Mouse (Mus musculus): ENCODE measurements at regions not wholly inside any gene's neighbourhood (a gene's known extent, or its start where the extent isn't known, plus 50 kb on each side); places are given as distances from the start of the nearest gene placed in this dataset.

- no peaks in the 10 kb centered on the region for H3K36me3 ChIP-seq (ENCODE audit: control insufficient read depth, insufficient read depth)
- TF ChIP-seq POLR2A (IDR thresholded peaks at IDR 0.05; ENCODE audit: insufficient read length, low read depth) (no peak), CEBPB (IDR thresholded peaks at IDR 0.05; ENCODE audit: insufficient read depth, poor library complexity, severe bottlenecking) (no peak), POLR2AphosphoS2 (IDR thresholded peaks at IDR 0.05; ENCODE audit: insufficient read length, low read depth) (no peak), USF1 (IDR thresholded peaks at IDR 0.05; ENCODE audit: low read depth) (no peak), MAX (IDR thresholded peaks at IDR 0.05; ENCODE audit: low read depth) (no peak), MYOD1 (IDR thresholded peaks at IDR 0.05; ENCODE audit: control insufficient read depth in 1 of 3, insufficient read length in 2 of 3, low read depth in 2 of 3) (no peak), E2F4 (IDR thresholded peaks at IDR 0.05; ENCODE audit: insufficient read depth) (no peak), MYOG (IDR thresholded peaks at IDR 0.05; ENCODE audit: control insufficient read depth in 1 of 3, insufficient read depth in 1 of 3, insufficient read length in 2 of 3, low read depth in 2 of 3) (no peak), REST (IDR thresholded peaks at IDR 0.05; ENCODE audit: insufficient read depth, insufficient read length) (no peak), TCF12 (IDR thresholded peaks at IDR 0.05; ENCODE audit: insufficient read depth, poor library complexity, severe bottlenecking) (no peak), SRF (IDR thresholded peaks at IDR 0.05; ENCODE audit: control insufficient read depth, insufficient read length, low read depth) (no peak), TCF3 (IDR thresholded peaks at IDR 0.05; ENCODE audit: insufficient read length, low read depth) (no peak)
- H3K4me2 ChIP-seq (ENCODE audit: low read depth), result no peak overlapping the region
- no peak overlapping the region for H3K4me3 ChIP-seq
- no peak overlapping the region for H3ac ChIP-seq (ENCODE audit: control insufficient read depth, insufficient read length)
- no peaks in the 10 kb centered on the region for H3K79me2 ChIP-seq (ENCODE audit: control insufficient read depth, insufficient read depth)
- no peaks in the 10 kb centered on the region for H3K27me3 ChIP-seq (ENCODE audit: control insufficient read depth, insufficient read depth, insufficient read length)
These were observed 111.0 kb upstream of the Tdrd3 start for GRCm38 (mm10) chr14:87305481-87305880.

GRCm38 (mm10) chr14:87306011-87306410, 110.4 kb upstream of the Tdrd3 start:
- no peak for TF ChIP-seq CEBPB (IDR thresholded peaks at IDR 0.05; ENCODE audit: insufficient read depth, poor library complexity, severe bottlenecking)
- TF ChIP-seq SRF (IDR thresholded peaks at IDR 0.05; ENCODE audit: control insufficient read depth, insufficient read length, low read depth), result no peak
- TF ChIP-seq MYOD1 (IDR thresholded peaks at IDR 0.05; ENCODE audit: control insufficient read depth in 1 of 3, insufficient read length in 2 of 3, low read depth in 2 of 3), result no peak
- no peak for TF ChIP-seq E2F4 (IDR thresholded peaks at IDR 0.05; ENCODE audit: insufficient read depth)
- Histone ChIP-seq H3K36me3 (ENCODE audit: control insufficient read depth, insufficient read depth) (no peaks in the 10 kb centered on the region), H3K79me2 (ENCODE audit: control insufficient read depth, insufficient read depth) (no peaks in the 10 kb centered on the region), H3K27me3 (ENCODE audit: control insufficient read depth, insufficient read depth, insufficient read length) (no peaks in the 10 kb centered on the region), H3K4me3 (no peak overlapping the region), H3K4me2 (ENCODE audit: low read depth) (no peak overlapping the region), H3ac (ENCODE audit: control insufficient read depth, insufficient read length) (no peak overlapping the region)

GRCm38 (mm10) chr14:87308016-87308415, 108.4 kb upstream of the Tdrd3 start:
- no peak for TF ChIP-seq TCF12 (IDR thresholded peaks at IDR 0.05; ENCODE audit: insufficient read depth, poor library complexity, severe bottlenecking)
- Histone ChIP-seq H3K36me3 (ENCODE audit: control insufficient read depth, insufficient read depth) (no peaks in the 10 kb centered on the region), H3K4me2 (ENCODE audit: low read depth) (no peak overlapping the region), H3ac (ENCODE audit: control insufficient read depth, insufficient read length) (no peak overlapping the region), H3K27me3 (ENCODE audit: control insufficient read depth, insufficient read depth, insufficient read length) (no peaks in the 10 kb centered on the region), H3K79me2 (ENCODE audit: control insufficient read depth, insufficient read depth) (no peaks in the 10 kb centered on the region), H3K4me3 (no peak overlapping the region)

- no peak for TF ChIP-seq SRF (IDR thresholded peaks at IDR 0.05; ENCODE audit: control insufficient read depth, insufficient read length, low read depth)
- TF ChIP-seq MYOG (IDR thresholded peaks at IDR 0.05; ENCODE audit: control insufficient read depth in 1 of 3, insufficient read depth in 1 of 3, insufficient read length in 2 of 3, low read depth in 2 of 3), result no peak
- TF ChIP-seq TCF3 (IDR thresholded peaks at IDR 0.05; ENCODE audit: insufficient read length, low read depth), result no peak
- no peak for TF ChIP-seq USF1 (IDR thresholded peaks at IDR 0.05; ENCODE audit: low read depth)
- no peak for TF ChIP-seq TCF12 (IDR thresholded peaks at IDR 0.05; ENCODE audit: insufficient read depth, poor library complexity, severe bottlenecking)
- TF ChIP-seq E2F4 (IDR thresholded peaks at IDR 0.05; ENCODE audit: insufficient read depth), result no peak
- Histone ChIP-seq H3ac (ENCODE audit: control insufficient read depth, insufficient read length) (no peak overlapping the region), H3K79me2 (ENCODE audit: control insufficient read depth, insufficient read depth) (no peaks in the 10 kb centered on the region), H3K4me3 (no peak overlapping the region), H3K4me2 (ENCODE audit: low read depth) (no peak overlapping the region), H3K36me3 (ENCODE audit: control insufficient read depth, insufficient read depth) (no peaks in the 10 kb centered on the region), H3K27me3 (ENCODE audit: control insufficient read depth, insufficient read depth, insufficient read length) (no peaks in the 10 kb centered on the region)
These were observed 104.1 kb upstream of the Tdrd3 start for GRCm38 (mm10) chr14:87312318-87312717.

GRCm38 (mm10) chr14:87314999-87315732, 101.3 kb upstream of the Tdrd3 start:
- no peaks in the 10 kb centered on the region for H3K27me3 ChIP-seq (ENCODE audit: control insufficient read depth, insufficient read depth, insufficient read length)
- no peak overlapping the region for H3K4me3 ChIP-seq
- H3K36me3 ChIP-seq (ENCODE audit: control insufficient read depth, insufficient read depth), result no peaks in the 10 kb centered on the region
- H3ac ChIP-seq (ENCODE audit: control insufficient read depth, insufficient read length), result no peak overlapping the region
- TF ChIP-seq MYOD1 (IDR thresholded peaks at IDR 0.05; ENCODE audit: control insufficient read depth in 1 of 3, insufficient read length in 2 of 3, low read depth in 2 of 3) (no peak), REST (IDR thresholded peaks at IDR 0.05; ENCODE audit: insufficient read depth, insufficient read length) (no peak), POLR2AphosphoS2 (IDR thresholded peaks at IDR 0.05; ENCODE audit: insufficient read length, low read depth) (no peak), MAX (IDR thresholded peaks at IDR 0.05; ENCODE audit: low read depth) (no peak), TCF12 (IDR thresholded peaks at IDR 0.05; ENCODE audit: insufficient read depth, poor library complexity, severe bottlenecking) (no peak), E2F4 (IDR thresholded peaks at IDR 0.05; ENCODE audit: insufficient read depth) (no peak), USF1 (IDR thresholded peaks at IDR 0.05; ENCODE audit: low read depth) (no peak), MYOG (IDR thresholded peaks at IDR 0.05; ENCODE audit: control insufficient read depth in 1 of 3, insufficient read depth in 1 of 3, insufficient read length in 2 of 3, low read depth in 2 of 3) (no peak), TCF3 (IDR thresholded peaks at IDR 0.05; ENCODE audit: insufficient read length, low read depth) (no peak), POLR2A (IDR thresholded peaks at IDR 0.05; ENCODE audit: insufficient read length, low read depth) (no peak), CEBPB (IDR thresholded peaks at IDR 0.05; ENCODE audit: insufficient read depth, poor library complexity, severe bottlenecking) (no peak), SRF (IDR thresholded peaks at IDR 0.05; ENCODE audit: control insufficient read depth, insufficient read length, low read depth) (no peak)
- no peaks in the 10 kb centered on the region for H3K79me2 ChIP-seq (ENCODE audit: control insufficient read depth, insufficient read depth)
- no peak overlapping the region for H3K4me2 ChIP-seq (ENCODE audit: low read depth)

Measured in myocyte (in vitro differentiated cells).